Mouse (Mus musculus): ENCODE data around the gene Gm17662. TPM values are rescaled to one million over a fixed set of nuclear protein-coding genes. Genes with fewer than 3 reads are reported as not detected.

The Gm17662 gene
- total and polyA plus RNA-seq, 3 experiments = not detected

DNA sequence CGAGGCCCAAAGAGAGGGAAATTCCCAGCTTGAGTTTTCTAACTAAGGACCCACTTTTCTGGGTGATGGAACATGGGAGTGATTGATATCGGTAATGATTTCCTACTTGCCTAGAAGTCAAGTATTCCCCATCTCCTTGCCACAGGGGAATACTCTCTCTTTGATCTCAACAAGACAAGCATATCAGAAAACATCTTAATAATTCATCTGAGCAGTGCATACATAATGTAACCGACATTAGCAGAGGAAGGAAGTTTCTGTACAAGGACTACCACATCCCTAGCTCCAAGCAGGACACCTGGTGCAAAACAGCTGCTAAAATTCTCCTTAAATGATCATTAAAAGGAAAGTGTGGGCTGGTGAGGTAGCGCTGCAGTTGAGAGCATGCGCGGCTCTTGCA, 47.9 kb downstream of the Gm17662 start:
- Histone ChIP-seq H3K27me3 (replicated peaks) (no peaks in the 10 kb centered on the region), H3K9me3 (replicated peaks; ENCODE audit: low read length) (peaks cover 3% of the 10 kb centered on the region), H3K79me2 (replicated peaks; ENCODE audit: control insufficient read depth, extremely low read depth, insufficient read depth, poor library complexity, severe bottlenecking) (no peaks in the 10 kb centered on the region), H3K4me1 (ENCODE audit: control insufficient read depth in 1 of 2, insufficient read depth in 2 of 2) (peaks cover 0 to 4% of the 10 kb centered on the region in 2 experiments; a peak in 1 of 4 replicates), H3K9ac (ENCODE audit: insufficient read depth, low read depth) (no peak overlapping the region), H3K36me3 (replicated peaks in 1 of 2; ENCODE audit: control insufficient read depth in 1 of 2, insufficient read depth in 1 of 2, low read length in 1 of 2) (no peaks in the 10 kb centered on the region), H3K4me2 (ENCODE audit: insufficient read depth, low read depth, poor library complexity, severe bottlenecking) (no peak overlapping the region), H3K27ac (ENCODE audit: insufficient read depth, low read depth) (no peak overlapping the region), H3K4me3 (replicated peaks in 1 of 3; ENCODE audit: low read depth in 2 of 3, low read length in 2 of 3, poor library complexity in 1 of 3) (no peak overlapping the region)
- no peak for DNase-seq (ENCODE audit: extremely low read depth)
- dilution Hi-C loops (cut with MboI; ENCODE audit: extremely low pct_ligation_motif_present, extremely low pct_unique_long_range_greater_than_20kb, low sequenced_read_pairs) = no loop called here
- in situ Hi-C loops (cut with MboI; ENCODE audit: low pct_ligation_motif_present, low pct_unique_long_range_greater_than_20kb, low sequenced_read_pairs) = no loop called here
- TF ChIP-seq ZC3H11A (IDR thresholded peaks at IDR 0.05; ENCODE audit: low read depth, low read length) (no peak), TBP (conservative IDR thresholded peaks at IDR 0.05; ENCODE audit: low read depth, low read length) (no peak), CHD2 (IDR thresholded peaks at IDR 0.05; ENCODE audit: low read length) (no peak), HCFC1 (IDR thresholded peaks at IDR 0.05; ENCODE audit: low read depth, low read length) (no peak), JUN (IDR thresholded peaks at IDR 0.05; ENCODE audit: insufficient read depth, low read depth, low read length) (no peak), SMC3 (IDR thresholded peaks at IDR 0.05; ENCODE audit: low read depth, low read length) (no peak), CTCF (conservative IDR thresholded peaks at IDR 0.05 in 1 of 2, IDR thresholded peaks at IDR 0.05 in 1 of 2; ENCODE audit: low read depth in 2 of 2, low read length in 2 of 2) (no peak), MEF2A (IDR thresholded peaks at IDR 0.05; ENCODE audit: borderline replicate concordance, low read depth, low read length) (no peak), ELF1 (IDR thresholded peaks at IDR 0.05; ENCODE audit: low read depth, low read length) (no peak), TCF12 (IDR thresholded peaks at IDR 0.05; ENCODE audit: low read depth, low read length) (no peak), MAFK (IDR thresholded peaks at IDR 0.05; ENCODE audit: insufficient replicate concordance, low read length) (no peak), UBTF (IDR thresholded peaks at IDR 0.05; ENCODE audit: low read depth, low read length) (no peak), MAX (IDR thresholded peaks at IDR 0.05; ENCODE audit: low read length) (no peak), ZNF384 (IDR thresholded peaks at IDR 0.05; ENCODE audit: low read depth, low read length) (no peak), E2F4 (IDR thresholded peaks at IDR 0.05; ENCODE audit: insufficient replicate concordance, low read depth, low read length) (no peak), BHLHE40 (IDR thresholded peaks at IDR 0.05; ENCODE audit: low read depth, low read length) (no peak), MXI1 (IDR thresholded peaks at IDR 0.05; ENCODE audit: low read depth, low read length) (no peak), POLR2A (IDR thresholded peaks at IDR 0.05; ENCODE audit: low read depth, low read length) (no peak)

Other genes with a start within 250 kb of the Gm17662 start
- not detected in 2 replicates for gene C8b, start 91.0 kb upstream of the Gm17662 start, total RNA-seq (2012; rRNA removed)
- 0.13 TPM in 1 of 2 replicates, not detected in the other for gene C8b, start 91.0 kb upstream of the Gm17662 start, total RNA-seq (2014; rRNA removed)
- 0.23 and 0.38 TPM in 2 replicates for gene C8b, start 91.0 kb upstream of the Gm17662 start, polyA plus RNA-seq (2012; ENCODE audit: insufficient read length, low read depth)
- gene C8a, start 19.1 kb downstream of the Gm17662 start, total RNA-seq (2012; rRNA removed) = 0.08 and 0.21 TPM in 2 replicates
- gene C8a, start 19.1 kb downstream of the Gm17662 start, total RNA-seq (2014; rRNA removed) = 0.40 and 0.43 TPM in 2 replicates
- 0.70 and 0.76 TPM in 2 replicates for gene C8a, start 19.1 kb downstream of the Gm17662 start, polyA plus RNA-seq (2012; ENCODE audit: insufficient read length, low read depth)
- 0.04 TPM in 1 of 2 replicates, not detected in the other for gene Fyb2, start 56.1 kb downstream of the Gm17662 start, total RNA-seq (2012; rRNA removed)
- 0.14 and 0.28 TPM in 2 replicates for gene Fyb2, start 56.1 kb downstream of the Gm17662 start, total RNA-seq (2014; rRNA removed)
- not detected in 2 replicates for gene Fyb2, start 56.1 kb downstream of the Gm17662 start, polyA plus RNA-seq (2012; ENCODE audit: insufficient read length, low read depth)